Mouse (Mus musculus): ENCODE results near the gene Trpv4.

DNA sequence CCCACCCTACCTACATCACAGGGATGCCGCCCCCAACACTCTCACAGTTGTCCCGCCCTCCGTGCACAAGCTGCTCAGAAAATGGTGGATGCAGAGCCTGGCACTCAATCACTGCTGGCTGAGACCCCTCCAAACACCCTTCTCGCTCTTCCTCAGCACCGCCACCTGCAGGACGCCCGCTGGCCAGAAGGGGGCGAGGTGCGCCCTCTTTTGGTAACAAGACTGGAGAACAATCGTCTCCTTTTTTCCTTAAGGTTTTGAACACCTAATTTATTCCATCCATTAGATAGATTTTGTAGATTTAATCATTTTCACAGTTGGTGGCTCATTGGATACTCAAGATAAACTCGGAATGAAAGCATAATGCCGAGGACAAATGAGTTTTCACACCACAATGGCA lies 49.7 kb downstream of the Trpv4 start:
- peak; percentile 93 for TF ChIP-seq CTCF (IDR thresholded peaks at IDR 0.05; ENCODE audit: low read depth)
- no peak for TF ChIP-seq EP300 (IDR thresholded peaks at IDR 0.05; ENCODE audit: low read depth)
